Mouse (Mus musculus) spleen, postnatal 10 days (tissue): ENCODE results near the gene Gstt2.
A peak's percentile ranks its signal among the peaks of the same experiment; 100 is the strongest.

Source experiments
- DNase-seq, 2 experiments: peaks; one replicate each; pipeline ENCODE4 v3.0.0; 2021 to 2022; ENCODE audit warnings: low spot score in 2 of 2

The Gstt2 gene

DNA sequence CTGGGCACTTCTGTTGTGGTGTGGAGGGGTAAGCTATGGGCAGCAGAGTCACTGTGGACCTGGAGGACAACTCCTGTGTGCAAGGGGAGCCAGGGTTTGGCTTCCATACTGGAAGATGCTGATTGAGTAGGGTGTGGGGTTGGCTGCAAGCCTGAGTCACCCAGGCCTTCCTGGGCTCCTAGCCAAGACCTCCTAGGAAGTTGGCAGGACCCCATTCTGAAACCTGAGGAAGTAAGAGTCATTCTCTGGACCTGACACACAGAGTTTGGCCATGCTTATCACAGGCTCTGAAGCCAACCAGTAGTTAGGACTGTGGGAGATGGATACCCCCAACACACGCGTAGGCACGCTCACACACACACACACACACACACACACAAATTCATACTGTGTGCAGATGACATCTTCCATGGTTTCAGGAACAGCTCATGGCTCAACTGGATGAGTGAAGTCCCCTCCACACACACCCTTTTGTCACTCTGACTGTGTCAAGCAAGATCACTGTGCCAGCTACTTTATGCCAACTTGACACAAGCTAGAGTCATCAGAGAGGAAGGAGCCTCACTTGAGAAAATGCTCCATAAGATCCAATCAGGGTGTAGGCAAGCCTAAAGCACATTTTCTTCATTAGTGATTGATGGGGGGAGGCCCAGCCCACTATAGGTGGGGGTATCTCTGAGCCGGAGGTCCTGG lies 9.4 kb downstream of the Gstt2 start:
- DNase-seq = no peak

DNA sequence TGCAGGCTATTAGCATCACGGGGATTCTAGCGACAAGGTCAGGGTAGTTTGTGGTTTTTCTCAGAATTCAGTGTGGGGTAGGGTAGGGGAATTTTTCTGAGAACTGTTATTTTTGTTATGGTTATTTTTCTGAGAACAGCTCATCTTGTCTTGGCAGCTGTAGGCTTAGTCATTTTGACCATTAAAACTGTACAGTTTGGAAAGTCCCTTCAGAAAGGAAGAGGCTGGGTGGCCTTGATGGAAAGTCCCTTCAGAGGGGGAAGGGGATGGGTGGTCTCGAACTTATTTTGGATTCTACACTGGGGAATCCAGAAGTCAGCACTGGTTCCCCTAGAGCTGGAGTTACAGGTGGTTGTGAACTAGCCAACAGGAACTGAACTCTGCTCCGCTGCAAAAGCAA lies 12.7 kb downstream of the Gstt2 start:
- no peak for DNase-seq

DNA sequence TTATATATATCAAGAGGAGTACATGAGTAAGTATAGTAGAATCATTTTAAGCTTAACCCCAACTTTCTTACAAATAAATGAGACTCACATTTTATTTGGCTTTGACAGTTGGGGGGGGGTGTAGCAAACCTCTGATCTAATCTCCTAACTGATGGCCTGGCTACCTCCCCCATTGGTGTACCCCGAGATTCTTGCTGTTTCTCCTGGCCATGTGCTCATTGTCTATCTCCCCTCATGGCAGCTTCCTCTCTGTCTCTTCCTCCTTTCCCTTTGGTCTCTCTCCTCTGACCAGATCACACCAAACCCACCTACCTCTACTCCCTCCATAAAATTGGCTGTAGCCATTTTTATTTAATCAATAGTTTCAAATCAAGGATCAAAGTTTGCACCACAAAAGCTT lies 13.4 kb downstream of the Gstt2 start:
- DNase-seq = no peak

DNA sequence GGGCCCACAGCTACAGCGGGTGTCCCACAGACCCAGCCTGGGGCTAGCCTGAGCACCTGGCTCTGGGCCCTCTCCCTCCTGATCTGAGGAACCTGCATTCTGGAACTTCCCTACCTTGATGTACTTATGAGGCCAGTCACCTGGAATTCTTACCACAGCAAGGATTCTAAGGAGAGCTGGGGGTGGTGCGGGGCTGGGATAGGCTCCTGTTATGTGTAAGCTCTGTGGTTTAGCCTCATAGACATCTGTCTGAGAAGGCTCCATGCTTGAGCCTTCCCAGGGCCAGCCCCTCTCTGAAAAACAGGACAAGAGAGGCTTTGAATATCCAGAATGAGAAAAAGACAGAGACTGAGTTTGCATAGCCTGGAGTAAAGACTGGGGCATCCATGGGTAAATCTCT lies 14.8 kb downstream of the Gstt2 start, which contains the start of gene Gstt4:
Gene Gstt4 (minus strand): TSS at position 101 of the 400 bp plus-strand sequence.
- no peak for DNase-seq

DNA sequence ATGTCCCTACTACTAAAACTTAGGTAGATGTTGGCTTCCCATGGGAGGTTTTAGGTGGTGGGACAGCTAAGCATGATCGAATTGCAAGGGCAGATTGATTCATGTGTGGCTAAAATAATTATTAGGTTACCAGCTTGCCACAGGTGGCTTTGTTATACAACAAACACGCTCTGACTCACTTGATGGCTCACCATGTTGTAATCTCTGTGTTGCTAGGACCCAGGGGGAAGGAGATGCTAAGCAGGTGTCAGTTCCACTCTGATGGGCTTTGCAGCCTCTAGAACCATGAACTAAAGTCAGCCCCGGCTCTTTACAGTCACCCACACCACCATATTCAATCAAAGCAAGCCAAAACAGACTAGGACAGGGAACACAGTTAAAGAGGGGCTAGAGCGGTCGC lies 17.3 kb downstream of the Gstt2 start:
- DNase-seq = no peak

DNA sequence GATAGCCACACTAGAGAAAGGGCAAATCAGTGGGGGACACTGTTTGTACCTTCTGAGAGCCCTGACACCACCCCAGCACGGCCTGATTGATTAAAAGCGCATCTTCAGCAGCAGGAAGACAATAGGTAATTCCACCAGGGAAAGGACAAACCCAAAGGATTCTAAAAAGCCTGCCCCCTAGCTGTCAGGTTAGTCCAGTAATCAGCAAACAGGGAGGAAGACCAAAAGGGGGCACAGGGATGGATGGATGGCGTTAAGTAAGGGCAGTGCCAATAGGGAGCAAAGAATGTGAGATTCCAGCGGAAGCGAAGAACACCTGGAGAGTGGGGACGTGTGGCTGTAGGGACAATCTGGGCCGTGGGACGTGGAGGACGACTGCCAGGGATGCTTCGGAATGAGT lies 18.6 kb downstream of the Gstt2 start:
- DNase-seq = no peak

DNA sequence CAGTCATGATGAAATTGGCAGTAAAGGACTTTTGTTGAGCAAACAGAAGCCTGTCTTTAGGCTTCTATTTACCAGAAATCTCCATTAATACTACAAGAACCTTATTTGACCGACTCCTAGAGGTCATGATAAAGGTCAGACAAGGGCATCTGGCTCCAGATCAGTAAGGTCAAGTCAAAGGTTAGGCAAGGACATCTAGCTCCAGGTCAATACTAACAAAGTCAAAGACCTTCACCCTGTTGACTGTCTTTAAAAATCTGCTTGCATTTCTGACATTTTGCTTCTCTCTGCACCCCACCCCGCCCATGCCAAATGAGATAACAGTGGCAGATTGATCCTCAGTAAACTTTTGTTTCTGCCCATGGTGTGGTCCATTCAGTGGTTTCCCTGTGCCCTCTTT lies 33.0 kb downstream of the Gstt2 start:
- DNase-seq = no peak

DNA sequence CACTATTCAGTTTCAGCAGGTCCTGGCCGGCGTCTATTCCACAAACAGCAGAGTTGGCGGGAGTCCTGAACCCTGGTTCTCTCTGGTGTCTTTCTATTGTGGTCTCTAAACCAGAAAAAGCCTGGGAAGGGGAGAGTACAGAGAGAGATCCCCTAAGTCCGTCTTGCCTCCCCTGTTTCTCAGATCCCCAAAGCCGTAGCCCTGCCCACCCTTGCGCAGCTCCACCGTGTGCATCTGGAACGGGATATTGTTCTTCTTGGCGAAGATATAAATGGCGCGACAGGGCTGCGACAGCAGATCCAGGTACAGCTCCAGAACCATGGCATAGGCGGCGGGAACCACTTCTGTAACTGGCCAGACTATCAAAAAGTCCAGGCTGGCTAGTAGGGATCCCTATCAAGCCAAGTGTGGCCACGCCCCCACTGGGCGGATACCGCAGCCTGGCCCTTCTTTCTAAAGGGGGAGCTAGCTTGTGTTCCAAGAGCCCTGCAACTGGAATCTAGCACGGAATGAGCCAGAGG lies 39.0 kb downstream of the Gstt2 start, which contains the start of gene Gstt1:
Gene Gstt1 (minus strand): TSS at position 409 of the 521 bp plus-strand sequence.
- peak; percentile 78 to 84 for DNase-seq

DNA sequence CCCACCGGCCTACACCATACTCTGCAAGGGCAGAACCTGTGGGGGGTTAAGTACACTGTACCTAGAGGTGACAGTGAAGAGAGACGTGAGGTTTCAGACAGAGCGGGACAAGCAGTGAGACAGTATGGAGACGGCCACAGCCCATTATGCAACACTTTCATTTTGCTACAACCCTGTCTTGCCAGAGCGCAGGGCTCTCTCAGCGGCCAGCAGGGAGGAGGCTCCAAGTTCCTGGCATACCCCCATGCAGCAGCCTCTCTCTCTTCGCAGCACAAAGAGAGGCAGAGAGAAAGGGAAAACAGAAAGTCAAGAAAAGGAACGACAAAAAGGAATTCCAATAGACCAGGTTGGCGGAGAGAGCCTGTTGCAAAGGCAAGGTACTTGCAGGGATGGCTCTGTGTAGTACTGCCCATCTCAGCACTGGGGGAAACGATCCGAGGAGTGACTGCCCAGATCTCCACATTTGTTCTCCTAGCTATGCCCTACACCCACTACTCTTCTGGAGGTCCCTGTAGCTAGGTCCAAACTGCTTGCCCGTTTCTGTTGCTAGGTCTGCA lies 39.5 kb downstream of the Gstt2 start:
- peak; percentile 50 to 52 for DNase-seq

DNA sequence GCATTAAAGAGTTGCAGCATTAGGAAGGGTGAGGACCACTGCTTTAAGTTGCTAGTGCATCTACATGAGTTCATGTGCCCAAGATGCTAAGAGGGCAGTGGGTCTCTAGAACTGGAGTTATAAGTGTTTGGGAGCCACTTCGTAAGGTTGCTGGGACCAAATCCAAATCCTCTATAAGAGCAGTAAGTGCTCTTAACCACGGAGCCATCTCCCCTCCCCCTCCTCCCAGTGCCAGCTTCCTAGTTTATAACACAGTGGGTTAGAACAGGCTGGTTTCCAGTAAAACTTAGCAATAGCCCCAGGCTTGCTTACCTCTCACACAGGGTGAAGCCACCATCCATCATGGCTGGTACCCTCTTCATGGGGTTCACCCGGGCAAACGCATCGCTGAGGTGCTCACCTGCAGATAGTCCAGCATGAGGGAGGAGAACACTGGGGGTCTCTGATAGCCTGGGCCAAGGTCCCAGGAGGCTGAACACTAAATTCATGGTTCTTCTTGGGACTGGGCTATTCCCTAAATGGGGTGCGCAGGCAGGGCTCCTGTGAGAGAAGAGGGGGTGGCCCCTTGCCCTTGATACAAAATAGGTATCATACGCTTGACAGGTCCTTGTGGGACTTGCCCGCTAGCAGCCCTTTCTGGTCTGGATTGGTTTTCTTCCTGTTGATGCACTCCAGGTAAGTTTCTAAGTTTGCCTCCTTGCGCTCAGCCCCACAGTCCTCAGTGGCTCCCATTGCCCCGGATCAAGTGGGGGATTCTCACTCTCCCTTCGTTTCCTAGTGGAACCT lies 40.3 kb downstream of the Gstt2 start:
- peak in 1 of 2 experiments; percentile 22 for DNase-seq

DNA sequence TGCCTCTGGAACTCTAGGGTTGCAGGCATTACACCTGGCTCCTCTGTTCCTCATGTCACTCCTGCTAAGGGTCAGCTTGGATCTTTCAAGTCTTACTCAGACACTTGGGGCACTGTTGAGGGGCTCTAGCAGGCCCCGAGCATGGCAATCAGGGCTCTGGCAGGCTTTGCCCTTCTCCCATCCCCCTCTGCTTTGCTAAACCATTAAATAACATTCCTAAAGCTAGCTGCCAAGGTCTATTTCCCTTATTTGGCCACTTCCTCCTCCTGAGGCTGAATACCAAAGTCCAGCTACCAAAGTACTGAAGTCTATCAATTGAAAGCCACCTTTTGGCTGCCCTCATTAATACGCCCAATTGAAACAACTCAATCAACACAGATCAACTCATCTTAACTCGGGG lies 42.3 kb downstream of the Gstt2 start:
- DNase-seq = no peak

DNA sequence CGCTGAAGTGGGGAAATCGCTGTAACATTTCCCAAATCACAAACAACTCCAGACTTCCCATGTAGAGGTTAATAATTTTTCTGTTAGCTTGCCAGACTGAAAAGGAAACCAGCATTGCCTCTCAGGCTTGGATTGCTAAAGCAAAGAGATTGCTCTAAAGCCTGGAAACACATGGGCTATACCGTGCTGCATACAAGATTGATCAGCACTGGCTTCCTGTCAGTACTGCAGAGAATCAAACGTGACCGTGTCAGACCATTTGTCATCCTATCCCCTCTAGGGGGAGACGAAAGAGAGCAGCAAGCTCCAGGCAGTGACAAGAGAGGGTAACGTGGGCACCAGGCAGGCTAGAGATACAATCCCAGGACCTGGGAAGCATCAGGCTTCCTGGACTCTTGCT lies 46.5 kb downstream of the Gstt2 start:
- DNase-seq = no peak

DNA sequence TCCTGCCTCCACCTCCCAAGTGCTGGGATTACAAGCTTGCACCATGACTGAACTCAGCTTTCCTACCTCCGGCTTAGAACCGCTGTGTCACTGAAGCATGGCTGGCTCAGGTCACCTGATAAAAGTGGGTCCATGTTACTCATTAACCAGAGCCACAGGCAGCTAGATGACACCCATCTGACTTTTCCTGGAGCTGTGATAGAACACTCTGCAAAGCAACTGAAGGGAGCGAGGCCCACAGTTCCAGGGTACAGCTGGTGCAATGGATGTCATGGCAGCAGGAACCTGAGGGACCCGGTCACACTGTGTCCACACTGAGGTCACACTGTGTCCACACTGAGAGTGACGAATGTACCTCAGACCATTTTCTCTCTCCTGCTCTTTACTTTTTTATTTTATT lies 47.4 kb downstream of the Gstt2 start:
- DNase-seq = no peak

DNA sequence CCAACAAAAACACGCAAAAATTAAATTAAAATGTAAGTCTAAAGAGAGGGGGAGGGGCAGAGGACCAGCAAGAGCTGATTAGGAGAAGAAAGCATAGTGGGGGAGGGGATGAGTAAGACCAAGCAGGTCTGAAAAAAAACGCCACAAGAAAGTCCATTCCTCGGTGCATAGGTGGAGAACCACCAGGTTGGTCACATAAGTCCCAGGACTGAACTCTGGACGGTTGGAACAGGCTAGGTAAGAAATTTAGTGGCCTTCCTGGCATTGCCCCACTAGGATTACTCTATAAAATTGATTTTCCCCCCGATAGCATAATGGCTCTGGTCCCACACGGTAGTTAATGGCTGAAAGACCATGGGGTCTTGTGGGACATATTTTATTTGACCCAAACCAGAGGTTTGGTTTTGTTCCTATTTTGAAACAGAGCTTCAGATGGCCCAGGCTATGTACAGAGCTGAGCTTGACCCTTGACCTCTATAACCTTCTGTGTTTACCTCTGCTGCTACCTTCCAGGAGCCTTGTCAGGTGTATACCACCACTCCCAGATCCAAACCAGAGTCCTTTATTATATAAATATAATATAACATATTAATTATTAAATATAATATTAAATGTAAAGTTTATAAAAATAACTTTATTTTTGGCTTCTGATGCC lies 48.0 kb downstream of the Gstt2 start:
- no peak for DNase-seq

DNA sequence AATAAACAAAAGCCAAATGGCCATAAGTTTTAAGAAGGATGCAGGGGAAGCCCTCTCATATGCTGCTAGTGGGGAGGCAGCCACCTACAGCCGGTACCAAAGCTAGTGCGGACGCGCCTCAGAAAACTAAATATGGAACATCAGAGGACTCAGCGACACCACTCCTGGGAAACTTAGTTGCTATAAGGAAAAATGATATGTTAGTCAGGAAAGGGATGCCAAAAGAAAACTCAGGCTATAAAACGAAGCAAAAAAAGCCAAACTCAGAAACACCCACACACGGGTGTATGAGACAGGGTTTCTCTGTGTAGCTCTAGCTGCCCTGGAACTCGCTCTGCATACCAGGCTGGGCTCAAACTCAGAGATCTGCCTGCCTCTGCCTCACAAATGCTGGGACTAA lies 48.9 kb downstream of the Gstt2 start:
- no peak for DNase-seq

DNA sequence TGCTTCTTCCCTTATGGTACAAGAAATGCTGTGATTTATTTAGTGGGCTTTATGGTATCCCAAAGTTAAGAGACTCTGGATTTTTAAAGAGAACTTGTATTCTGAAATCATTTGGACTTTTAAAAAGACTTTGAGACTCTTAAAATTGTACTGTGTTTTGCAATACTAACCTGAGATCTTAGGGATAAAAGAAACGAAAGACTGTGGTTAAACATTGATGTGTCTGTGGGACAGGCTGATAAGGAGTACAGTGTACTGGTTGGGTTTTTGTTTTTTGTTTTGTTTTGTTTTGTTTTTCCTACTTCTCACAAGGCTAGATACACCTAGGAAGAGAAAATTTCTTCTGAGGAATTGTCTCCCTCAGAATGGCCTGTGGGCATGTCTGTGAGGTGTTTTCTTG lies 51.8 kb downstream of the Gstt2 start:
- DNase-seq = no peak
